Mouse (Mus musculus) erythroblast, embryonic 14.5 days (primary cell): ENCODE measurements around the gene 5430403G16Rik.
"Not testable (repeated sequence)": the region's sequence is repeated elsewhere in the genome, so short reads cannot be mapped to it uniquely, and the experiment has no call there.

Experiments
- GATA1 ChIP-seq: IDR thresholded peaks from 2 replicates; pipeline ENCODE4 v1.6.1; 2012; ENCODE audit warnings: low read length, inconsistent platforms, mixed read lengths
- TAL1 ChIP-seq: IDR thresholded peaks from 3 replicates; pipeline ENCODE4 v1.6.1; 2012; ENCODE audit warnings: low read length, inconsistent platforms, mixed read lengths

DNA sequence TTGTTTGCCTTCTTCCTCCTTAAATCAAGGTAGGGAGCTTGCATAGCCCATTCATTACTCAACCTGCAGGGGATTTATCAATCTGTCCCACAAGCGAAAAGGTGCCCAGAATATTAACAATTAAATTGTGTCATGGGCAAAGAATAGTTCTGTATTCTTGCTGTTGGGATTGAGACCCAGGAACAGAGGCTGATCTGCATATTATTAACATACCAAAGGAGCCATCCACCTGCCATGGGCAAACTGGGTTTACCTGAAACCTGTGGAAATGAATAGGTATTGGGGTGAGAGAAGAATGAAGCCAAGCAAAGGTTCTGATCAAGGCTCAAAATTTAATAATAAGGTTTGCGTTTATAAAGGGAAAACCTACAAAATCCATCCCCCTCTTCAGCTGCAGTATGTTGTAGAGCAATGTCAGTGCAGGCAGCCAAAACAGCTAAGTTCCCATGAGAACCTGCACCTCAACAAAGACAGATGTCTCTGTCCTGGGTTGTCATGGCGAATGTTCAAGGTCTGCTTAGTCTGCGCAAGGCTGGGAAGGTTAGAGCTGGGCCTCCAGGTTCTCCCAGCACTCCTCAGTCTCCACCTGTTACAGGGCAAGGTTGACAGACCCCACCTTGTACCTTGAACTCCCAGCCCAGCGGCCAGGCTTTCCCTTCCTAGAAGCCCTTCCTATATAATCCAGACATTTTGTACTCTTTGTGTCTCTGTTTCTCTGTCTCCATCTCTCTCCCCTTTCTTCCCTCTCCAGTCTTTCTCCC lies 544 bp upstream of the 5430403G16Rik start:
- not testable (repeated sequence) for TF ChIP-seq GATA1, TAL1
